In the genomic region with DNA sequence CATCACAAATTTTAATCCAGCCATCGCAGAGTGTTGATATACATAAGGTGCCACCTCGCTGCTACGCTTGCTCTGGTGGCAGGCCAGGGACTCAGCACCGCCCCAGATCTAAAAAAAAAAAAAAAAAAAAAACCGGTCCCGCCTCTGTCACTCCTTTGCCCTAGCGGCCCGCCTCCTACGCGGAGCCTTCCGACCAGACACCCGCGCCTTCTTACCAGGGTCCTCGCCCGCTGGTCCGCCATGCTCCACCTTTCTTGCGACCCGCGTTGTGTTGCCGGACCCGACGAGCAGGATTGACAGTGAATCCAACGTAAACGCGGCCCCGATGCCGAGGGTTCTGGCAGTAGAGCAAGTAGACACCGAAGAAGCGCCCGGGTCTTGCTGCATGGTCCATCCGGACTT, we compare ENCODE assay signal across 8 mouse cellular contexts. TPM values are rescaled to one million over a fixed set of nuclear protein-coding genes. Genes with fewer than 3 reads are reported as not detected.
DNase-seq lines count a peak whose midpoint lies in the region; ATAC-seq lines count a peak whose summit lies in the region.

Gene Bola2 (plus strand): TSS at position 192 of the 402 bp plus-strand sequence.

- H3K4me1 ChIP-seq in hindbrain, embryonic 12.5 days = peaks cover 27% of the 10 kb centered on the region

- DNase-seq in frontal cortex, postnatal 36 days (ENCODE audit: low spot score in 2 of 2) = no peak
- peak; percentile 77 for DNase-seq in adrenal gland, postnatal 36 days
- DNase-seq in forelimb bud, embryonic 11.5 days (ENCODE audit: low read depth, low spot score) = peak; percentile 49
- DNase-seq in left cerebral cortex, adult 8-10 months (ENCODE audit: low spot score in 2 of 2) = no peak
- DNase-seq in spleen, postnatal 14 days (ENCODE audit: low spot score in 2 of 2) = peak; percentile 54 to 66

- H3K9ac ChIP-seq in hindbrain, embryonic 12.5 days = peak within 1 kb of the TSS; percentile 84

- H3K79me2 ChIP-seq in macrophage (ENCODE audit: inconsistent target) = peaks cover 59% of the 10 kb centered on the region

- H3K4me3 ChIP-seq in hindbrain, embryonic 12.5 days = peak within 1 kb of the TSS; percentile 79
- H3K4me3 ChIP-seq in macrophage (ENCODE audit: inconsistent target) = peak within 1 kb of the TSS; percentile 87

- peak within 1 kb of the TSS; percentile 81 for H3K4me2 ChIP-seq in hindbrain, embryonic 12.5 days (replicated peaks)

- under 1% methylated on average over 31 of the region's 31 CpGs for WGBS in hindbrain, embryonic 12.5 days
- under 1% methylated on average over 29 of the region's 31 CpGs for WGBS in macrophage (ENCODE audit: missing documents)

- H3K36me3 ChIP-seq in hindbrain, embryonic 12.5 days = peaks cover 42% of the 10 kb centered on the region
- peaks cover 30% of the 10 kb centered on the region for H3K36me3 ChIP-seq in macrophage (ENCODE audit: inconsistent target)

- H3K27me3 ChIP-seq in hindbrain, embryonic 12.5 days = no peaks in the 10 kb centered on the region

- peak; percentile 35; the same call in 1 of the 2 replicates for ATAC-seq in frontal cortex, adult (ENCODE audit: low TSS enrichment)
- ATAC-seq in hindbrain, embryonic 12.5 days (ENCODE audit: low FRiP score) = peak; percentile 67

- peak within 1 kb of the TSS; percentile 94 for H3K27ac ChIP-seq in hindbrain, embryonic 12.5 days
- H3K27ac ChIP-seq in macrophage = peak within 1 kb of the TSS; percentile 94

- no peaks in the 10 kb centered on the region for H3K9me3 ChIP-seq in hindbrain, embryonic 12.5 days (replicated peaks)

RNA-seq across cellular contexts. Expression of gene Bola2, which starts in this region (rescaled TPM):
- 10 to 100 TPM; 94.8 to 98.1 TPM for total RNA-seq in adrenal gland, postnatal 36 days (2021)
- polyA plus RNA-seq in hindbrain, embryonic 12.5 days (2016; fragmentation: Nextera tagmentation; extraction: Ambion mirVana) = 121 and 147 TPM in 2 replicates
- 10 to 100 TPM; 82.1 to 97.0 (median 90.2) TPM for total RNA-seq in left cerebral cortex, adult 8-10 months (2022)
- 10 to 100 TPM in 20 of 26 experiments, 1 to 10 TPM in 6; 2.6 to 57.7 (median 19.4) TPM for total RNA-seq in macrophage (2018; cell fraction: chromatin; rRNA removed)
- total RNA-seq in macrophage (2018; cell fraction: cytosol; rRNA removed) = 100 to 1,000 TPM in 2 of 26 experiments, 10 to 100 TPM in 24; 47.6 to 105 (median 80.6) TPM
- 10 to 100 TPM in 23 of 26 experiments, 1 to 10 TPM in 3; 7.4 to 71.2 (median 33.6) TPM for total RNA-seq in macrophage (2018; cell fraction: nucleus; rRNA removed)
- 39.1 to 134 TPM (median 42.4 TPM) in 3 replicates for polyA plus RNA-seq in macrophage (2018)

Comparison
In these comparisons a context has a peak if more than half of its experiments do, and no peak if none do; other contexts are left out.
1. DNase-seq: peak in adrenal gland, postnatal 36 days (2 of 2), forelimb bud, embryonic 11.5 days (single experiment) and spleen, postnatal 14 days (2 of 2); none in frontal cortex, postnatal 36 days (0 of 2) and left cerebral cortex, adult 8-10 months (0 of 2).